Mouse (Mus musculus) 3134 (cell line): ENCODE measurements around the gene AC124108.1.
A peak's percentile ranks its signal among the peaks of the same experiment; 100 is the strongest.

Source experiments
- DNase-seq: peaks from one replicate; pipeline ENCODE4 v3.0.0-alpha.2; 2011; ENCODE audit warnings: low spot score; ENCODE audit not compliant: insufficient read length; ENCODE audit errors: extremely low read depth

The AC124108.1 gene

DNA sequence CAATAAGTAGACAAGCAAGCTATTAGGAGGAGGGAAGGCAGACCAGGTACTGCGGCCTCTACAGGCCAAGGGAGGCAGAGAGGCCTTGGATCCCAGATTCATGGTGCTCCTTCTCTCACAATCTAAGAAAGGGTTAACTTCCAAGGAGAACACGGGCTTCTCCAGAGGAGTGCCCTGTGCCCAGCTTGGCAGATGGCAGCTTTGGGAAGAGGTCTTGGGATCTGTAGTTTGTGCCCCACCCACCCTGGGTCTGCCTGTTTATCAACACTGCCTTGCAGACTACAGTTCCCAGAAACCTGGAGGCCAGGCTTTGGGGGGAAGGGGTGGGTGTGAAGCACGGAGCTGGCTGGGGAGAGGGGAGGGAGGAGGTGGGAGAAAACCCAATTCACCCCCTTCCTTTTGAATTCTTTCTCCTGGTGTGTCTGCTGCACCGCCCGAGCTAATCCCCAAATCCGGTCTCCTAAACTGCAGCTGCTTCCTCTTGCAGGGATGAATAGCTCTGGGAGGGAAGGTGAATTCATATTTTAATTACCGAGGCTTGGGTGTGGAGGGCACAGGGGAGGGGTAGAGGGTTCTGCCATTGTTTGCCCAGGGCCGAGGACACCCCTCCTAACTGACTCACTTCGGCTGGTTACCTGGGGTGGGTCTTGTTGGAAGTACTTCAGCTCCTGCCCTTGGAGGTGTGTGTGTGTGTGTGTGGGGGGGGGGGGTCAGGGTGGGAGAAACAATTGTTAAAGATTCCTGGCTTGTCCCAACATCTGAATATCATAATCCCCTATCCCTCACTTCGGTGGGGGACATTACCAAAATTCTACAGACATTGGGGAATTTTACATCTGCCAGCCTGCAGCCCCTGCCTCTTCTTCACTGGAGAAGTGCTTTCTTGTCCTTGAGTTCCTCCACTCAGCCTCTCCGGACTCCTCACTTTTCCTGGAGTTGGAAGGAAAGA is 9.6 kb downstream of the AC124108.1 start:
- no peak for DNase-seq

DNA sequence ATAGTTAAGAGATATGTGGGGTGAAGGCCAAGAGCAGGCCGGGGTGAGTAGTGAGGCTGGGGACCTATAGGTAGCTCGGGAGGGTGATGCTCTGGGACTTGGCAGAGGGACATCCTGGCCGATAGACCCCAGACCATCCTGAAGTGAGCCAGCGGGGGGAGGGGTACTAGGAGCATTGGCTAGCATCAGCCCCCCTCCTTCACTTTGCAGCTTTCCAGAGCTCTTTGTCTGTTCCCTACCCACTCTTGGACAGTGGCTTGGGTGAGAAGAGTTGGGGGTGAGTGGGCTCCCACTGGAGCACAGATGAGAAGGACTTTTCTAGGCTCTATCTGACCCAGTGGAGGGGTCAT is 10.2 kb downstream of the AC124108.1 start:
- no peak for DNase-seq

- DNase-seq, result no peak
Measured at GRCm38 (mm10) chr1:132201936-132202335, 10.7 kb downstream of the AC124108.1 start.

DNA sequence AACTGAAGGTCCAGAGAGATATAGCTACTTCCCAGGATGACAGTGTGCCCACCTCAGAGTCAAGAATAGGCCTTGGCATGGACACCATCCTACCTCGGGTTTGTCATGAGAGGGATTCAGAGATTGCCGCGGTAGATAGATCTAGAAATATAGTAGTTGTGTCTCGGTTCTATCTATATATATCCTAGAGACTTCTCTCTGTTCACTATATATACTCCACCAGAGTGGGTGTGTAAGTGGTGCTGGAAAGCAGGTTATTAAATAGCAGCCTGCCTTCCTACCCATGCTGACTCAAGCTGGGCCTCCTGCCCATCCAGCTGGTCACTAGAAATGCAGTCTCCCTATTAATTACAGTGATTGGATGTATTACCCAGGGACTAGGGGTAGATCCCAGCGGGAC is 11.5 kb downstream of the AC124108.1 start:
- DNase-seq, result no peak

- DNase-seq, result peak; percentile 30
Measured at GRCm38 (mm10) chr1:132205958-132206357, 14.7 kb downstream of the AC124108.1 start.

DNA sequence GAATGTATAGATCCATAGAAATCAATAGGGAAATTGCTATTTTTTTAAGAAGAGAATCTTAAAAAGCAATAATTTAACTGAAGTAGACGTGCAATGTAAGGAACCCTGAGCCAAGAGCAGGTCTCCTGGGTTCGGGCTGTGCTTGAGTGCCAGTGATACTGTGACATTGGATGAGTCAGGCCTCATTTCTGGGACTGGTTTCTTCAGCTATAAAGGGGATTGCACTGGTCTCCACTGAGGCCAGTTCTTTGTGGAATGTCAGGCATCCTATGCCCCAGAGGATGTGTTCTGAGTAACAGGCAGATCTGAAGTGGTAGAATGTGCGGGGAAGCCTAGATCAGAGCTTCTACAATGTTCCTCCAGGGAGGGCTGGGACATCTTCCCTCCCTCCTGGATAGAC is 15.6 kb downstream of the AC124108.1 start:
- peak; percentile 34 for DNase-seq

DNA sequence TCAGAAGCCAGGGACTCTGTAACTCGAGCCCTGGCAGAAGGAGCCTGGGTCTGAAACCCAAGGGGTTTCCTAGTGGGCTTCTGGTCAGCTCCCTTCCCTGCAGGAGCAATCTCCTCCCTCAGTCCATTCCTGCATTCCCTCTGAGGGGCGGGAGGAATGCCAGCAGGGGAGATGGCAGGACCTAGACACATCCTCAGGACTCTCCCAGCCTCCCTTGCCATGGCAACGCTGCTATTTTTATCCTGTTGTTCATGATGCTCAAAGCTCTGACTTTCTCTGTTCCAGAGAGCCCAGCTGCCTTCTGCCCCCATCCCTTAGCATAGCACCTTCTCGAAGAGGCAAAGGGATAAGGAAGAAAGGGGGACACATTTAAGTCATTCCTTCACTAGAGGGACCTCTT is 16.9 kb downstream of the AC124108.1 start:
- DNase-seq, result no peak

DNA sequence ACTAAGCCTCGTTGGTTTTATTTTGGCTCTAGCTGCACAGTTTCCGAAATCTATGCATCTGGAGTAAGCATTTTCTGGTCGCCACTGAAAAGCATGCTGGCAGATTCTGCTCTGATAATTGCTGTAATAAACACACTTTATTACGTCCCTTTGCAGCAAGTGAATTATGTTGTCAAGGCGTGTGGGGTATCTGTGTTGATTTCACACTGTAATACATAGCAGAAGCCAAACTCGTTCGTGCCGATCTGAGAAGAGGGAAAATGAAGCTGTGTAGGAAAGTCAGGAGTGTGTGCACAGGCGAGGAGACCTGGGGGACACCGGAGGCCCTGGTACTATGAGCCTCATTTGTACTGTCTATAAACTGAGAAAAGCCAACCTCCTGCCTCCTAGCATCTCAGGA is 18.1 kb downstream of the AC124108.1 start:
- DNase-seq, result no peak

DNA sequence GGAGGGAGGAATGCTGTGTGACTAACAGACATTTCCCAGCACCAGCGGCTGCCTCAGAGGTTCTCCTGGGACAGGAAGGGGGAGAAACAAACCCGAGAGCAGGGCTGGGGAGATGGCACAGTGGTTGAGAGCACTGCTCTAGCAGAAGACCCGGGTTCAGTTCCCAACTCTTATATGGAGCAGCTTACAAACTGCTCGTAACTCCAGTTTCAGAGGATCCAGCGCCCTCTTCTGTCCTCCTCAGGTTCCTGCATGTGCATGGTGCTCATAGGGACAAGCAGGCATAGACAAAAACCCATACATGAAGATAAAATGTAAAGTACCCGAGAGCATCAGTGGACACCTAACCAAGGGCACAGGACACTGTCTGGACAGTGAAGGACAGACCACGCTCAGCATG is 19.7 kb downstream of the AC124108.1 start:
- peak; percentile 45 for DNase-seq

DNA sequence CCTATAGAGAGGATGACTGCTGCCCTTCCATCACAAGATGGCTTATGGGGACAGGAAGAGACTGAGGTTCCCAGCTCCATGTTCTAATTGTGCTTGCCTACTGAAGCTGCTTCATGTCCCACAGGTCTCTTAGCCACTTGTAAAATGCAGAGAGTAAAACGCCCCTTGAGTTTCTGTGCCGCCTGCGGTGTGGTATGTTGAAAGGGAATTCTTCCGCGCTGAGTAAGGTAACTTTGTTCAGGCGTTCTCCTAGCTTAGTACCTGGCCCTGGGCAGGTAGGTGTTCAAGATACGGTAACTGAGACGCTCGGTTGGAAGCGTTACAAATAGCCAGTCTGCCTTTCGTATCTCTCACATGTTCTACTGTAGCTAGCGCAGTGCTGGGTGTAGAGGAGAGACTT is 20.4 kb downstream of the AC124108.1 start:
- DNase-seq, result no peak

DNA sequence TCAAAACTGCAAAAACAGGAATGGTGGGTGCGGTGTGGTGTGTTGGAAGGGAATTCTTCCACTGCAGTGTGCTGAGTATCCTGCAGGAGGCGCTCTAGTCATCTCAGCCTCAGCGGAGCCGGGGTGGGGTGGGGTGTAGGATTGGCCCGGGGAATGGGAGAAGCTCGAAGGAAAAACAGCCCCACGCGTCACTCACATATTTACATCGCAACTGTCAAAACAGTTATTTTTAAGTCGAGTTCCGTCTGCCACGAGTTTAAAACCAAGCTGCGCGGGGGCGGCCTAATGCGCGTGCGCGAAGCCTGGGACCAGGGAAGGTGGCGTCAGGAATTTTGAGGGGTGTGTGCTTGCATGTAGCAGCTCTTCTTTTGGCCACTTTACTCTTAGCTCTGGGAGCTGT is 21.0 kb downstream of the AC124108.1 start:
- peak; percentile 67 for DNase-seq

- no peak for DNase-seq
Measured at GRCm38 (mm10) chr1:132213076-132213475, 21.8 kb downstream of the AC124108.1 start.

DNA sequence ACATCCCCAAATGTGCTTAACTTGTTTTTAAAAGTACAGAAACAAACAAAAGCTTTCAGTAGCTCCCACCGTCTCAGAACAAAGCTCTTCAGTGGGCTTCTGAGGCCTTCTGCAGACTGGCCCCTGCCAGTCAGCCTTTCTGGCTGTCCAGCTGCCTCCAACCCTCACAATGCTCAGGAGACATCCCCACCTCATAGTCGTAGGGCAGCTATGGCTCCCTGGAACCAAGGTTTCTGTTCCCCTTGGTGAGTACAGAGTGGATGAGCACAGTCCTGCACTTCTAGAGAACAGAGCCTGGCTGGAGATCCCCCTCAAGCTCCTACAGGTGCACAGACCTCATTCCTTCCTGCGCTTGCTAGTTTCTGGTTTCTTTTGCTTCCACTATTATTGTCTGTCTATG is 25.0 kb downstream of the AC124108.1 start:
- no peak for DNase-seq

DNA sequence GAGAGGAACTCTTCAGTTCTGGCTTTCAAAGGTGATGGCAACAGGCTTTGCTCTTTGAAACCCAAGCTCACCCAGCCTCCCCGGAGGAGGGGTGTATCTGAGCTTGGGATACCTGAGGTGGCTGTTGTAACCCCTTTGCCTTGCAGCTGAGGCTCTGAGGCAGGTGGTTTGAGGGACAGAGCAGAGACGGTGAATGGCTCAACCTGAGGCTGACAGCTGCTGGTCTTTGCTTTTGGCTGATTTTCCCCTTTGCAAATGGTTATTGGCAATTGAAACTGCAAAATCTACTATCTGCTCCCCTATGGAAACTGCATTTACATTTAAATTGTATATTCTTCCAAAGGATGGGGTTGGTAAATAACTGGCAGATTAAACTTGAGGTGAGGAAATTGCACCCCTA is 30.4 kb downstream of the AC124108.1 start:
- DNase-seq, result no peak

GRCm38 (mm10) chr1:132222166-132222565 is 30.9 kb downstream of the AC124108.1 start:
- no peak for DNase-seq

DNA sequence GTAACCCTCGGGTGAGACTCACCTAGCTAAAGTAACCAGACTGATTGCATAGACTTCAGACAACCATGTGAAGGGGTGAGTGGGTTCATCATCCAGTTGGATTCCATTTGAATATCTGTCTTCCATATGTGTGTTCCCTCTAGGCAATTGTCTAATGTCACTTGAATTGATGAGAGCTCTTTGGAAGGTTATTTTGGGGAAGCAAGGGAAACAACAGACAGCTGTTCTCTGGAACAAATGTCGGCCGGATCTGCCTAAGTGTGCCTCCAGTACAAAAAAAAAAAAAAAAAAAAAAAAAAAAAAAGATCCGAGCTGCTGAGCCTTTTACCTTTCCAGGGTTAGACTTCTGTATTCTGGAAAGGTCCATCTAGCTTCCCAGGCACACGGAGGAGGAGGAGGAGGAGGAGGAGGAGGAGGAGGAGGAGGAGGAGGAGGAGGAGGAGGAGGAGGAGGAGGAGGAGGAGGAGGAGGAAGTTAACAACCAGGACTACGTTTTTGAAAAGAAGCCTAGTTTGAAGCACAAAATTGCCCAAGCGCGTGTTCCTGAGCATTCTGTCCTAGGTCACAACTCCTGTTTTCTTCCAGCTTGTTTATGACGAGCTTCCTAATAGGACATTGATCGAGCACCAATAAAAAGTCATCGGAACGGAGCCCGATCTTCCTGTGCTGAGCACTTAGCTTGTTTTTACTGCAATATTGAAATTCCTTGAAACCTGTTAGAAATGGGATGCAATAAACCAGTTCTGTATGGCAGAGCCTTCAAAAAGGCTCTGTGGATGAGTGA is 35.2 kb downstream of the AC124108.1 start:
- no peak for DNase-seq

GRCm38 (mm10) chr1:132229667-132230066 is 38.4 kb downstream of the AC124108.1 start, which contains the start of gene Gm10188:
Gene Gm10188 (minus strand): TSS chr1:132229767.
- DNase-seq, result no peak

DNA sequence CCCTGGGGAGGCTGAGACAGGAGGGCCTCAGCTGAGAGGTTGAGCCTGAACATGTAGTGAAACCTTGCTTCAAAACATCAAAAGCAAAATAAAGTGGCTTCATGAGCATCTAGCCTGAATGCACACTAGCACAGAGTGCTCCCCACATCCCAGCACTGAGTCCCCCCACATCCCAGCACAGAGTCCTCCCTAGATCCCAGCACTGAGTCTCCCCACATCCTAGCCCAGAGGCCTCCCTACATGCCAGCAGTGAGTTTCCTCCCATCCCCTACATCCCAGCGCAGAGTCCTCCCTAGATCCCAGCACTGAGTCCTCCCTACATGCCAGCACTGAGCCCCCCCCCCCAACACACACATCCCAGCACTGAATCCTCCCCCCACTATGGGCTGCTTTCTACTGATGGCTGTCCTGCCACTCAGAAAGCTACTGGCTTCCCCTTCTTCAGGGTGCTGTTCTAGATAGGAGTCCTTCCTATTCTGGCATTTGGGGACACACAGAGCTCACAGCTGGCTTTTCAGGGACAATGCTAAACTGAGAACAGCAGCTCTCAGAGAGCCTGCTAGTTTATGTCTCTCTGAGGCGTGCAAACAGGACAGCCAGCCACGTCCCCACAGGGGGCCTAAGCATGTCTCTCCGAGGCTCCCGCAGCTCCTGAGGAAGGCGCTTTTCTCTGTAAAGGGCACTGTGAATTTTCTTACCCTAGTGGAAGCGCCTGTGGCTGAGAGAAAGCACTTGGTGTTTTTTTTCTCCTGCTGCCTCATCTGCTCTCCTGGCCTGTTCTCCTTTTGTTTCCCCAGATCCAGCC is 40.4 kb downstream of the AC124108.1 start:
- no peak for DNase-seq

DNA sequence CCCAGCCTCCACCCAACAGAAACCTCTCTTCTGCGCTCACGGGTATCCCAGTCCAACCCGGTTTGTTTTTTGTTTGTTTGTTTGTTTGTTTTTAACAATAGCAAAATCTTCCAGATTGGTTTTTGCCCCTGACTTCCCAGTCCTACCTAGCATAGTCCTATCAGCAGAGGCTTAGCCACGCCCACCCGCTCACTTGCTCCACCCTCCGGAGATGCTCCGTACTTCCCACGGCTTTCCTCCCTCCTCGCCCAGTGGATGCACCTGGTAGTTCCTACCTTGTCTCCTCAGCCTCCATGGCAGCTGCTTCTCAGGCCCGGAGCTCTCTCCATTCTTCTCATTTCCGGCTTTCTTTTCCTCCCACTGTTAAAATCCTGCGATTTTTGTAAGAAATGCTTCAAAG is 42.3 kb downstream of the AC124108.1 start:
- no peak for DNase-seq

DNA sequence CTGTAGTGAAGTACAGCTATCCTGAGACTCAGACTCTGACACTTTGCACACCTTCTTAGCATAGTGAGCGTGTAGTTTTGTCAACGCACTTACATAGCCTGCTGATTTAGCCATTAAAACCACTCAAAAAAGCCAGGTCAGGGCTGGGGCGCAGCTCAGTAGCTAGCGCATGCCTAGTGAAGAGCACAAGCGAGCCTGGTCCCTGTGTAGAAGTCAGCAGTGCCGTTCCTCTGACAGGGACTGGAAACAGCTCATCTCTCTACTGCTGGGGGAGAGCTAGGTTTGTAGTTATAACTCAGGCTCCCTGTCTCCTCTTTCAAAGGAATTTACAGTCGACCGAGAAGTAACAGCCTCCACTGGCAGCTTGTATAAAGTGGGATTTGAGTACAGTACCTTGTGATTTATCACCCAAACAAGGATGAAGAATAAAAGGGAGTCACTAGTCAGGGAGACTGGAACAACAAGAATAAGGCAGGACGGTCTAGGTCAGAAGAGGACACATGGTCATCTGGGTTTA is 43.6 kb downstream of the AC124108.1 start:
- no peak for DNase-seq
